Mouse (Mus musculus) fat pad, adult 2 months (tissue): ENCODE results near the gene Sycp2.
"Not testable (repeated sequence)": the region's sequence is repeated elsewhere in the genome, so short reads cannot be mapped to it uniquely, and the experiment has no call there.

Experiments used
- DNase-seq: peaks from one replicate; pipeline ENCODE4 v3.0.0-alpha.2; 2011; ENCODE audit warnings: low read depth, low spot score; ENCODE audit errors: extremely low read depth

Sycp2 gene

DNA sequence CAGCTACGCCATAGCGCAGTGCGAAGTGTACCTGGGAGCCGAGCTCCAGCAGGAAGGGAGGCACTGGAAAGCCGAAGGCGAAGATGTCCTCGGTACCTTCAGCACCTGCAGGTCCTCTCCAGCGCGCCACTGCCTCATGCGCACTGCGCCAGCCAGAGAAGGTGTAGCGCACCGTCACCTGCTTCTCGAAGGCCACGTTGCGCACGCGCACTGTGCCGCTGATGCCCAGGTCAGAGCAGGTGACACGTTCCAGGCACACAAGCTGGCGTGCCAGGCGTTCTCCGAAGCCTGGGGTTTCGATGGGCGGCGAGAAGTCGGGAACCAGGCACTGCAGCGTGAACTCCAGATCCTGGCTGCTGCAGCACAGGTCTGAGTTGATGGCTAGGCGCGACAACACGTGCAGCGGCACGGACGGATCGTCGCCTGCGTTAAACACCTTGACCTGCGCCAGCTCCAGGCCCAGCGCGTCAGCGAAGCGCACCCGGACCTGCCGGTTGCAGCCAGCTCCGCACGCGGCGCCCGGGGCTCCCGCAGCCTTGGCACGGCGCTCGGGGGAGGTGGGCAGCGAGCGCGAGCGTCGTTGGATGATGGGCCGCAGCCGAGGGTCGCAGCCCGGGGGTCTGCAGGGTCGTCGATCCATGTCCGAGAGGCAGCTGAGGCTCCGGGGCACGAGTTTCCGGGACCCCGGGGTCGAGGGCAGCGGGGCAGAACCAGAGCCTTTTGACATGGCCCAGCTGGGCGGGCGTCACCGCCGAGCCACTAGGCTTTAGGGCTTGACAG is 6.2 kb upstream of the Sycp2 start:
- DNase-seq, result no peak

DNA sequence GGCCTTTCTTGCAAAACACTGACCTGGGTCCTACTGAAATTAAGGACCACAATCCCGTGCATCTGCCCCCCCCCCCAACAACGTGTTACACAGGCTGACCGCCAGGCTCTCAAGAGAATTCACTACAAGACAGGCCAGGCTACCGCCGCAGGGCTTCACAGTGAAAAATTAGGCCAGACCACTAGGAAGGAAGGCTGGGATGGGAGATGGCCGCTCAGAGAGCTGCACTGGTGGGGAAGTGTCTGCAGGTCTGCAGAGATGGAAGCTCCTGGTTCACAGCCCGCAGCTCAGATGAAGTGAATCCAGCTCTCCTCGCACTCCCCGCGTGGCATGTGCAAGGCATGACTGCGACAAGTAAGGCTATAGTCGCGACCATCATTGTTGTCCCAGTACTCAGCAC is 5.6 kb upstream of the Sycp2 start:
- DNase-seq, result no peak

DNA sequence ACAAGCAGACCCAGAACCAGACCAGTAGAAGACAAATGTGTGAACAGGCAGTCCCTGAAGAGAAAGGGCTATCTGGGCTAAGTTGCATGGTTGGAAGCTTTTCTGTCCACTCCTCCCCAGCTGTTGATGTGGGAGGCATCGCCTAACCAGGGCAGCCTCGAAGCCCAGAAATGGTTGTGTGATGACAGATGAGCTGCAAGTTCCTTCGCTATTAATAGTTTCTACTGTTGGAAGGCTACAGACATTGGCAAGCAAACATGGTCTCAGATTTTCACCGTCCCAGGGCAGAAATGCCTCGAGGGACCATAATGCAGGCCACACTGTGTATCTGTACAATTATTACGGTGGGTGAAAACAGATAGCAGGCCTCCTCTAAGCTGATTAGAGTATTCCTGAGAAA is 5.1 kb upstream of the Sycp2 start:
- DNase-seq, result no peak

DNA sequence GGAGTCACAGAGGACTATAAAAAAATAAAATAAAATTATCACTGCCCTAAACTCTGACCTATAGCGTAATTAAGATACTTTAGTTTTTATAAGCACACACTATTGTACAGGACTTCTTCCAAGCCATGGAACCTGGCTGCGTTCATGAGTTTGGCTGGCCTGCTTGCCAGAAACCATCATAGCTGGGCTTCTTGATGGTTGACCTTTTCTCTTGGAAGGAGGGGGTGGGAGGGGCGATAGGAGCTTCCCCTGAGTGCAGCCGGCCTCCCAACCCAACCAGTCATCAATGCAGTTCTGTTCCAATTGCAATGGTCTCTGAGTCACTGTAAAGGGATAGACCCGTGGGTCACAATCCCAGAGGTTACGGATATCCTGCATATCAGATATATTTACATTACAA is 2.8 kb upstream of the Sycp2 start:
- DNase-seq, result no peak

GRCm38 (mm10) chr2:178409024-178409423 is 1.5 kb upstream of the Sycp2 start:
- DNase-seq, result no peak

DNA sequence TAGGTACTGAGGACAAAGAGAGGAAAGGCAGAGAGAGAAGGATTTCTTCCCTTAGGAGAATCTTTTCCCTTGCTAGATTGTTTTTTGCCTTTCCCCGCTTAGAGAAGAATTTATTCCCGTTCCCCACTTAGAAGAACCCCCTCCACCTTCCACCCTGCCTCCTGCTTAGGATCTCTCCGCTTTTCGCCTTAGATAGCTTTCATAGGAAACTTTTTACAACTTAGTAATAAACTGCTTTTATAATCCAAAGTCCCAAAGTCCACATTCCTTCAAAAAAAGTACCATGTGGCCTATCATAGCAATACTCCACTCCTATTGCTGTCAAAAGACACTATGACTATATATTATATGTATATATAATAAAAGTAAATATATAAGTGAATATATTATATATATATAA is 64.9 kb downstream of the Sycp2 start:
- no peak for DNase-seq

DNA sequence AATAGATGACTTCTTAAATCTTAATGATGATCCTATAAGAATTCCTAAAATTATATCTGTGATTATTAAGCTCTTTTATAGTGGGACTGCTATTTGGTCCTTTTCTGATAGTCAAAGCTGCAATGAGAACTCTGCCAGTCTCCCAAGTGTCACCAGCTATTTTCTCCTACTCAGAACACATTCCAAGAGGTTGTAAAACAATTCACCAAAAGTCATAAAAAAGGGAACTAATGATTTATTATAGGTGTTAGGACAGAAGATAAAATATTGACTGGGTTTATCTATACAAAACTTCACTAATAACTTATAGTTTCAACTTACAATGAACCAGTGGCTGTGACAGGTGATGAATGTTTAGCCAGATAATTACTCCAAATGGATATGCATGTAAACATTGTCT is 65.4 kb downstream of the Sycp2 start:
- not testable (repeated sequence) for DNase-seq

GRCm38 (mm10) chr2:178339044-178339443 is 68.4 kb downstream of the Sycp2 start:
- no peak for DNase-seq

GRCm38 (mm10) chr2:178337878-178338277 is 69.6 kb downstream of the Sycp2 start:
- no peak for DNase-seq

GRCm38 (mm10) chr2:178329986-178330385 is 77.5 kb downstream of the Sycp2 start:
- no peak for DNase-seq

DNA sequence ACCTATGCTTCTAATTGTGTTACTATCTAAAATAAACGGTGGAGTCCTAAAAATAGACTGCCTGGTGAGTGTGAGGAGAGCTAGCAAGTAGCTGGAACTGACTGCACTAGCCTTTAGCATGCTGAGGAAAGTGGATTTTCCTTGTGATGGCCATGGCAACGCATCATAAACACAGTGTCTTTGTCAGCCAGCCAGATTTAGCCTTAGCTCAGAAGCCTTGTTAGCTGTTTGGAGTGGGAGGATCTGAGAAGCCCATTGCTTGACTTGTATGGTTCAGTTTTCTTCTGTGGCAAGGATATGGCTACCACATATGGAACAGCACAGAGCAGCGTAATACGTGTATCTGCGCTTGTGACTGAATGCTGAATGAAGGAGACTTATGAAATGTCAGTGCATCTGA is 77.9 kb downstream of the Sycp2 start:
- DNase-seq, result no peak

GRCm38 (mm10) chr2:178327466-178328040 is 79.9 kb downstream of the Sycp2 start:
- DNase-seq, result no peak

DNA sequence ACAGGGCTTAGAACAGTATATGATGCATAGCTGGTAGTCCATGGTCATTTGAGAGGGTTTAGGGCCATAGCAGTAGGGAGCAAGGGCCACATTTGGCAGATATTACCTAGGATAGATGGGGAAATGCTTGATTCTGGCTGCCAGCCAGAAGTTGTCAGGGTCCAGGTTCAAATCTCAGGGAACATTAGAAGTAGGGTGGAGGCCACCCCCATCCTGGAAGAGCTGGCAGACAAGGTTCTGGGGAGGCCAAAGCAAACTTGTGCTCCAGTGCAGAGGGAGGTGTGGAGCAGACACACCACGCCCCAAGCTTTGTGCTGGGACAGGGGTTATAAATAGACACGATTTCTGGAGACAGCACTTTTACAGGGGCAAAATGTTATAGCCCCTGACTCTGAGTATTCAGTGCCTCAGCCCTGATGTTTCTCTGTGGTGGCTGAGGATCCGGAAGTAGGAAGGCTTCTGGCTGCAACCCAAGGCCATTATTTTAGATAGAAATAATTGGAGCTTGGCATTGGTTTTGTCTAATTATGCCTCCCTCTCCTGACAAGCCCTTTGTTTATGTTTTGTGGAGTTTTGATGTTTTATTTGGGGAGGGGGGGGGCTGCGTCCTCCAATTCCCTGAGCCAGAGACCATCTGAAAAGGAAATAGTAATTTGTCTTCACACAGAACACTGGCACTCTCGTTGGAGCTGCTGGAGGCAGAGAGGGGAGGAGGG is 80.6 kb downstream of the Sycp2 start:
- no peak for DNase-seq

DNA sequence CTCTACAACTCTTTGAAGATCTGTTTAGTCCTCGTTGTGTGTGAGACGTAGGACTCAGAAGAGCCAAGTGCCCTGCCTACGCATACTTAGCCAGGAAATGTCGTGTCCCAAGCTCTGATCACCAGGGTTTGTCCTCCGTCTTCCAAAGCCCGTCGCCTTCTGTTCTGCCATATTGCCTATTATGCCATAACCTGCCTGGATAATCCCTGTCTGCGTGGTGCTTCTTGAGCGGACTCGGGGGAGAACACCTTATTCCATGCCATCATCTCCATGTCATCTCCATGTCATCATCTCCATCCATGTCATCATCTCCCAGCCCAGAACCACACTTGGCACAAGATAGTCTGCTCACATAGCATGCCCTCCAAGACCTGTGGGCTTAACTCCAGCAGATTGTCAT is 81.4 kb downstream of the Sycp2 start:
- DNase-seq, result no peak

DNA sequence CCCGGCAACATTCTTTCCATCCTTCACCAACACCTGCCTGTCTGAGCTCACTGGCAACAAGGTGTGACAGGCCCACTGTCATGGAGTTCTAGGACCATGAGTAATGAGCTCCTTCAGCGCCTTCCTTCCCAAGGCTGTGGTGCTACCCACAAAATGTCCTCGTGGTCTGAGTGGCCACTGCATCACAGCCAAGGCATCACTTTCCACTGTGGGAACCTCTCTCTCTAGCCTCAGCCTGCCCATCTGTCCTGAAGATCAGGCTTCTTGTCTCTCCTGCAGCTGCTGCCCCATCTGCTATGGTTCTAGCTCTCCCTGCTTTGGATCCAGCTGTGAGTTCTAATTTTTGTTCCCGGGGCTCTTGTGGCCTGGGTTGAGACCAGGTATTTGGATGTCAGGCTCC is 82.7 kb downstream of the Sycp2 start:
- no peak for DNase-seq

GRCm38 (mm10) chr2:178324410-178324809 is 83.1 kb downstream of the Sycp2 start:
- DNase-seq, result no peak

GRCm38 (mm10) chr2:178321271-178321670 is 86.2 kb downstream of the Sycp2 start:
- no peak for DNase-seq

- DNase-seq, result no peak
Observed at GRCm38 (mm10) chr2:178319766-178320165, 87.7 kb downstream of the Sycp2 start.

DNA sequence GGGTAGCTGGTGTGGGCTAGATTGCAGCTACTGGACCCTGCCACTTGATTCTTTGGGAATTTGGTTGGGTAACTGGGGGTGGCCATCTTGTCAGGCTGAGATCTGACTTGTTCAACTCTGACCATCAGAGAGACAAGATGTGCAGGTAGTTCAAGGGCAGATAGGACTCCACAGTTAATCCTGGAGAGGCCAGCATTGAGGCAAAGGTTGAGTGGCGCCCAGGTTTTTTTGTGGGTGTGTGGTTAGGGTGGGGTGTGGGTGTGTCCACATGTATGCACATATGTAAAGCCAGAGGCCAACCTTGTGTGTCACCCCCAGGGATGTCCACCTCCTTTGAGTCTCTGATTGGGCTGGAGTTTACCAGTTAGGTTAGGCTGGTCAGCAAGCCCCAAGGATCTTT is 91.2 kb downstream of the Sycp2 start:
- no peak for DNase-seq

GRCm38 (mm10) chr2:178313539-178313938 is 93.9 kb downstream of the Sycp2 start:
- no peak for DNase-seq

DNA sequence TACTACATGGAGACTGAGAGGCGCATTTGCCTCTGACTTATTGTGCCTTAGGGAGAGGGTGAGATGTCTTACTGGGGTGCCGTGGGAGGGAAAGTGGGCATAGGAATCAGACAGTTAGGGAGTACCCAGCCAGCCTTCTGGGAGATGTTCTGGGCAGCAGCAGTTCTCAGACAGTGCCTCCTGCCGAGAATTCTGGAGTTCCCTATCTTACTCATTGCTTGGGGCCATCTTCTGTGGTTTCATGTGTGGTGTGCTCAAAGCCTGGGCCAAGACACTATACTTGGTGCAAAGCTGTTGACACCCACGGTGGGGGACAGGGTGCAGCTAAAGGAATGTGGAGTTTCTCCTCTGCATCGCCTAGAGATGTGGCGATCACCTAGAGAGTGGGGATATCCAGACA is 102.8 kb downstream of the Sycp2 start:
- no peak for DNase-seq

DNA sequence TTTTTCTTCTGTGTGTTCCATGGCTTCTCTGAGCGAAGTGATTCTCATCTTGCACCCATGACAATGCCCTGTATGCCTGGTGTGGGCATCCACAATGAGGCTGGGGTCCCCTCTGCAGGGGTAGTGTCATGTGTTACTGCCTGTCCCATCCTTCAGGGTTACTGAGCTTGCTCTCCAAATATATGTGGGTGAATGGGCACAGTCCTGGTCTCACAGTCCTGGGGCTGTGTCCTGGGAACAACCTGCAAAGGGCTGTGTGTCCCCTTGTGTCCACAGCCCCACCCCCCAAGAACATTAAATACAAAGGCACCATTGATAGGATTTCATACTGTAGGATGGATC is 103.3 kb downstream of the Sycp2 start:
- DNase-seq, result no peak
